Mouse (Mus musculus) liver, postnatal 0 days (tissue): ENCODE results near the gene Ifrd2. TPM values are rescaled to one million over a fixed set of nuclear protein-coding genes. Genes with fewer than 3 reads are reported as not detected.

Source experiments
- ATAC-seq: fragments of 200-750 bp; cut with Nextera tagmentation; 2 replicates; pipeline ENCODE4 v1.8.0; 2017; ENCODE audit warnings: mild to moderate bottlenecking, moderate library complexity
- DNase-seq: peaks from one replicate; pipeline ENCODE4 v3.0.0-alpha.2; 2016
- H3K27ac ChIP-seq: fragments of 300-500 bp; sonication (generic); 2 replicates; pipeline ENCODE4 v1.5.1; 2014; ENCODE audit warnings: antibody characterized with exemption, moderate library complexity, mild to moderate bottlenecking, low read depth
- H3K27me3 ChIP-seq: fragments of 300-500 bp; sonication (generic); 2 replicates; pipeline ENCODE4 v1.6.1; 2014; ENCODE audit warnings: low read length, control low read depth, mixed read lengths; ENCODE audit not compliant: insufficient read depth
- H3K36me3 ChIP-seq: fragments of 300-500 bp; sonication (generic); replicated peaks from 2 replicates; pipeline ENCODE4 v1.6.1; 2014; ENCODE audit warnings: mild to moderate bottlenecking, control low read depth, low read length, moderate library complexity, mixed read lengths; ENCODE audit not compliant: insufficient read depth
- H3K4me1 ChIP-seq: fragments of 300-500 bp; sonication (generic); 2 replicates; pipeline ENCODE4 v1.6.1; 2014; ENCODE audit warnings: antibody characterized with exemption, mild to moderate bottlenecking, control low read depth; ENCODE audit not compliant: insufficient read depth
- H3K4me2 ChIP-seq: fragments of 300-500 bp; sonication (generic); 2 replicates; pipeline ENCODE4 v1.6.1; 2014; ENCODE audit warnings: low read depth, mild to moderate bottlenecking, low read length, moderate library complexity, mixed read lengths
- H3K4me3 ChIP-seq: fragments of 300-500 bp; sonication (generic); 2 replicates; pipeline ENCODE4 v1.5.1; 2014; ENCODE audit warnings: low read depth, low read length
- H3K9ac ChIP-seq: fragments of 300-500 bp; sonication (generic); replicated peaks from 2 replicates; pipeline ENCODE4 v1.6.1; 2014; ENCODE audit warnings: mild to moderate bottlenecking, moderate library complexity
- H3K9me3 ChIP-seq: fragments of 300-500 bp; sonication (generic); 2 replicates; pipeline ENCODE4 v1.6.1; 2016; ENCODE audit warnings: mild to moderate bottlenecking, control low read depth, low read length, mixed read lengths
- CTCF ChIP-seq: sonication (generic); IDR thresholded peaks from 2 replicates; pipeline ENCODE4 v1.5.1; 2016; ENCODE audit warnings: antibody characterized with exemption, low read depth
- EP300 ChIP-seq: IDR thresholded peaks from 2 replicates; pipeline ENCODE4 v1.6.1; 2016; ENCODE audit warnings: antibody characterized with exemption, low read depth, mild to moderate bottlenecking
- WGBS: fragments of 180-500 bp; shearing (Covaris S2); extraction: QIAGEN DNeasy Blood & Tissue Kit; methylation state at CpG from one replicate; pipeline ENCODE4 v1.1.7; 2014; ENCODE audit not compliant: insufficient replicate concordance; 5-methylcytosine and 5-hydroxymethylcytosine counted together
- polyA plus RNA-seq: library from polyadenylated mRNA; unstranded; fragments of >200 nt; fragmentation: Nextera tagmentation; extraction: Ambion mirVana; gene quantifications from 2 replicates; pipeline ENCODE4 v1.2.1, GENCODE M21; 2015

Gene Ifrd2
- polyA plus RNA-seq, 1 experiment from 2014 or later: 68.0 TPM

DNA sequence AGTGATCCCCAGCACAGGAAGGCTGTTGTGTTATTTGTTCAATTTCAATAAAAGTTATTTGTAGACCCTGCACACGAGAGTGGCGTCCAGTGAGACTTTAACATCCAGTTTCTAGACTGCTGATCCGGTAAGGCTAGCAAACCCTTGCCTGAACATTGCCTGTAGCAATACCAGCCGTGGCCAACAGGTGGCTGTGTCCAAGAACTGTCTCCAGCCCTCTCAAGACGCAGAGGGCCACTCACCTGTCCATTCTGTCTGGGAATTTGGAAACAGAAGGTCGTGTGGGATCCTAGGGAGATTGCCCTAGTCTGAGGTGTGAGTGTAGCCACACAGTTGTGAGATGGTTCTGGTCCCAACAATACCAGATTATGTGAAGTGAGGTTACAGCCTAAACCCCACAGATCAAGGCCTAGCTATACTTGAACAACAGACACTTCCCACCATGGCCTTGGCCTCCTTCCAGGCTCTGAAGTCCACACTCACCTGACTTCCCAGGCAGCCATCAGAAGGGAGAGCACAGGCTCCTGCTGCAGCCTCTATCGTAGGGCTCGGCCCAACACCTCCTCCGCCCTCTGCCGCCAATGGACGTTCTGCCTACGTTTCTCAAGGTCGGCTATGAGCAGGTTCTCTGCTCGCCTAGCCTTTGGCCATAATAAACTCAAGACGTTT is 21.3 kb upstream of the Ifrd2 start:
- Histone ChIP-seq H3K36me3 (peaks cover 24% of the 10 kb centered on the region), H3K9me3 (no peaks in the 10 kb centered on the region), H3K27me3 (no peaks in the 10 kb centered on the region), H3K9ac (peak overlapping the region; percentile 26; the same call in 1 of the 2 replicates), H3K4me2 (peak overlapping the region; percentile 90), H3K27ac (peak overlapping the region; percentile 87), H3K4me1 (peaks cover 63% of the 10 kb centered on the region), H3K4me3 (no peak overlapping the region)
- DNase-seq (peak; percentile 89), ATAC-seq (no peak)
- 47% methylated on average over 15 of the region's 15 CpGs for WGBS
- TF ChIP-seq CTCF: peak; percentile 95
- TF ChIP-seq EP300: no peak

DNA sequence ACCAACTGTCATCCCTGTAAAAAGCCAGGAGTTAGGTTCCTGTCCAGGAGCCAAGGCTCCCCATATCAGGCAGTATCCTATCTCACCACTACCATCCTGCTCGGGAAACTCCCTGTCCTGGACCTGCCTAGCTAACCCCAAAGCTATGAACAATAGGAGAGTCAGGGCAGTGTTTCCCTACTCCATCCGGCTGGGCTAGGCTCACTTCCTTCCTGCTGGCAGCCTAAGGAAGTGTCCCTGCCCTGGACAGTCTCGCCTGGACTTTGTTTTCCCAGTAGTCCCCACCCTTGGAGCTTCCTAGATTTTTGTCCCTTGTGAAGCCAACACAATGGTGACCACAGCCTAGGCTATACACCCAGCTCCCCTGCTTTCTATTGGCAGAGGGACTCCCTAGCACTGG is 20.6 kb upstream of the Ifrd2 start:
- Histone ChIP-seq H3K27ac (peak overlapping the region; percentile 87), H3K4me2 (peak overlapping the region; percentile 90), H3K9ac (peak overlapping the region; percentile 86; the same call in 1 of the 2 replicates), H3K9me3 (no peaks in the 10 kb centered on the region), H3K27me3 (no peaks in the 10 kb centered on the region), H3K4me3 (0 out of 2 replicates have a peak overlapping the region, but pooled peaks have one; percentile 94), H3K36me3 (peaks cover 17% of the 10 kb centered on the region), H3K4me1 (peaks cover 70% of the 10 kb centered on the region)
- WGBS: 39% methylated on average over 3 of the region's 3 CpGs
- ATAC-seq (no peak), DNase-seq (no peak)
- TF ChIP-seq CTCF (no peak), EP300 (0 out of 2 replicates have a peak, but pooled peaks have one; percentile 16)

DNA sequence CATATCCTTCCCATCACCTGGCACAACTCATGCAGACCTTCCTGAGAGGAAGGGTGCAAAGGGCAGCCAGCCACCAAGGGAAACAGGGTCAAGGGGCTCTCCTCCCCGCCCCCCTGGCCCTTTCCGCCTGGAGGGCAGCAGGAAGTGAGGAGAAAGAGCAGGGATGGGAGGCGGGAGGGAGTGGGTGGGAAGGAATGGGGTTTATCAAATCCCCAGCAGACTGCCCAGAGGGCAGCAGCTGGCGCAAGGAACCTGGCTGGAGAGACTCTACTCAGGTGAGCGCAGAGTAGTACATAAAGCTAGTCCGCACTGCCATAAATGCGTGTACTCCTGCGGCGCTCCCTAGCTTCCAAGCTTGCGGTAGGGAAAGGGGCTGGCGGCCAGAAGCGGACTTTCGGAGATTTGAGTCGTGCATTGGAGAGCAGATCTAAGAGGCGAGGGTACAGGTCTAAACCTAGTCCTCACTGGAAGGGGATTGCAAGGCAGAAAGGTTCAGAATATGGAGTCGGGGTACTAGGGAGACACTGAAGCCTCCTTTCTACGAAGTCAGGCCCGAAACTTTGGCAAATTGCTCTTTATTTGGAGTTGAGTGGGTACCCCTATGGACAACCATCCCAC is 19.6 kb upstream of the Ifrd2 start, which contains the start of gene Hyal2:
Gene Hyal2, plus strand, starts transcription at position 244 of the 618 bp plus-strand sequence.
- Histone ChIP-seq H3K27me3 (no peaks in the 10 kb centered on the region), H3K4me1 (peaks cover 74% of the 10 kb centered on the region), H3K9ac (peak within 1 kb of the TSS; percentile 86), H3K9me3 (no peaks in the 10 kb centered on the region), H3K27ac (peak within 1 kb of the TSS; percentile 87), H3K4me2 (peak within 1 kb of the TSS; percentile 90), H3K4me3 (peak within 1 kb of the TSS; percentile 94), H3K36me3 (peaks cover 18% of the 10 kb centered on the region)
- WGBS: 36% methylated on average over 18 of the region's 18 CpGs
- DNase-seq: peak; percentile 64
- no peak for ATAC-seq
- TF ChIP-seq EP300 (peak; percentile 42; the same call in 1 of the 2 replicates), CTCF (no peak)

DNA sequence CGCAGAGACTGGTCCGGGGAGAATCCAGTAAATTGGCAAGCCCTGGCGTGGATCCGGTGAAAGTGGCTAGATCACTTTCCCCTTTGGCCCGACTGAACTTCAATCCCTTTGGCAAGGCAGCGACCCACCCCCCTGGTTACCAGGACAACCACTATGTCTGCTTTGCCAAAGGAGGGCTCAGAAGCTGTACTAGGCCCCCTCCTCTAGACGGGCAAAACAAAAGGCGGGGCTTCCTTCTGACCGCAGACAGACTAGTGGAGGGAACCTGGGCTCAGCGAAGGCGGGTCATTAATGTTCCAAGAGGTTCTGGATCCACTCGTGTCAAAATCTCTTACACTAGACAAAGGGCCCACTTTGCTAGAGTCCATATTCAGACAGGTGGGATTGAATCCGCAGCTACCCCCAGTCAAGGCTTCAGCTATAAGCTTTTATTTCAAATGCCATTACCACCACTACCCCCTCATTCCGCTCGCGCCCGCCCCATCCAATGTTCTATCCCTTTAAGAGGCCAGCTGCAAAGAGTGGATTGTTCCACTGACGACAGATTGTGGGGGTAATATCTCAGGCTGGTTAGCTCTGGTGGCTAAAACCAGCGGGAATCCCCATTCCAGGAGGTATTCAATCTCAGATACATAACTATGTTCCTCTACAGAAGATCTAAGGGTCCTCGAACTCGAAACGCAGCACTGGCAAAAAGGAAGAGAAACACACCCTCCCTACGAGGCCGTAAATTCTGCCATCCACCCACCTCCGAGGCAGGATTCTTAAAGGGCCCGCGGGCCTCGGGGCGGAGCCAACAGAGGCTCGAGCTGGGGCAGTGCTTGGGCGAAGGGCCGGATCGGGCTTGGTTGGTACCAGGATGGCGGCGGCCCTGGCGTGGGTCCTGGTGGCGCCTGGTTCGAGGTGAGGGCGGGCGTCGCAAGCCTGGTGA is 18.8 kb upstream of the Ifrd2 start:
- Histone ChIP-seq H3K27ac (peak overlapping the region; percentile 87), H3K36me3 (peaks cover 18% of the 10 kb centered on the region), H3K4me1 (peaks cover 71% of the 10 kb centered on the region), H3K9ac (peak overlapping the region; percentile 86), H3K9me3 (no peaks in the 10 kb centered on the region), H3K4me2 (peak overlapping the region; percentile 90), H3K4me3 (peak overlapping the region; percentile 94), H3K27me3 (no peaks in the 10 kb centered on the region)
- WGBS: 0% methylated on average over 40 of the region's 41 CpGs
- TF ChIP-seq CTCF (no peak), EP300 (peak; percentile 78)
- ATAC-seq (peak; percentile 83), DNase-seq (peak; percentile 89)

DNA sequence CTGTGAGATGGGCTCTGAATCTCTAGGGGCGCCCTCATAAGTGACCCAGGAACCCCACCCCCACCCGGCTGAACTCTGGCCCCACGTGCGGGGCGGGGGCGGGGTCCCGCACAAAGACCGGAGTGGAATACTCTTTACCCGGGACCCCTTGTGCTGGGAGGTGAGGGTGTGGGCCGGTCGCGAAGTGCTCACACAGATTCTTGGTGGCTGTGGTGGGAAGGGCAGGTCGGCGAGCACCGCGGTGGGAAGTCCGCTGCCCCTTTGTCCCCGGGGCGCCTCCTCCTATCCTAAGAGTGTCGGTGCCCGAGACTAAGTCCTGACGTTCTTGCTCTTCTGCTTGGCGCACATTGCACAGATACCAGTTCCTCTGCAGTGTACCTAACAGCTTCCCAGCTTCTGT is 18.2 kb upstream of the Ifrd2 start:
- TF ChIP-seq CTCF (no peak), EP300 (peak; percentile 13; the same call in 1 of the 2 replicates)
- ATAC-seq: peak; percentile 18
- Histone ChIP-seq H3K27me3 (no peaks in the 10 kb centered on the region), H3K4me2 (peak overlapping the region; percentile 90), H3K9ac (peak overlapping the region; percentile 86), H3K4me3 (peak overlapping the region; percentile 94), H3K27ac (peak overlapping the region; percentile 87), H3K9me3 (no peaks in the 10 kb centered on the region), H3K36me3 (peaks cover 18% of the 10 kb centered on the region), H3K4me1 (peaks cover 64% of the 10 kb centered on the region)
- no peak for DNase-seq
- WGBS: under 1% methylated on average over 22 of the region's 23 CpGs

DNA sequence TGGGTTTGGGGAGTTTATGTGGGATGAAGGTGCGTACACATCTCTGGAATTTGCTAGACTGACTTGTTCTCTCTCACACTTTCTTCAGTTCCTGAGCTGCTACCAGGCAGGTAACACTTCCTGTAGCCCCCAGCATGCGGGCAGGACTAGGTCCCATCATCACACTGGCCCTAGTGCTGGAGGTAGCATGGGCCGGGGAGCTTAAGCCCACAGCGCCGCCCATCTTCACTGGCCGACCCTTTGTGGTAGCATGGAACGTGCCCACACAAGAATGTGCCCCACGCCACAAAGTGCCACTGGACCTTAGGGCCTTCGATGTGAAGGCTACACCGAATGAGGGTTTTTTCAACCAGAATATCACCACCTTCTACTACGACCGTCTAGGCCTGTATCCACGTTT is 17.4 kb upstream of the Ifrd2 start:
- Histone ChIP-seq H3K4me2 (peak overlapping the region; percentile 90), H3K4me3 (peak overlapping the region; percentile 94), H3K4me1 (peaks cover 61% of the 10 kb centered on the region), H3K9me3 (no peaks in the 10 kb centered on the region), H3K27ac (peak overlapping the region; percentile 87), H3K9ac (peak overlapping the region; percentile 86), H3K27me3 (no peaks in the 10 kb centered on the region), H3K36me3 (peaks cover 13% of the 10 kb centered on the region)
- TF ChIP-seq EP300 (no peak), CTCF (no peak)
- 50% methylated on average over 13 of the region's 13 CpGs for WGBS
- ATAC-seq: no peak
- no peak for DNase-seq
